Mouse (Mus musculus) Patski (cell line): ENCODE measurements at regions not wholly inside any gene's neighbourhood (a gene's known extent, or its start where the extent isn't known, plus 50 kb on each side); places are given as distances from the start of the nearest gene placed in this dataset.
"Not testable (repeated sequence)": the region's sequence is repeated elsewhere in the genome, so short reads cannot be mapped to it uniquely, and the experiment has no call there.

Source experiments
- ATAC-seq: fragments of 100-300 bp; one replicate; pipeline ENCODE4 v1.8.0; 2021
- CTCF ChIA-PET: fragments of 350-600 bp; sonication (Branson Sonifier 250); formaldehyde crosslinking; loops from one replicate; lab custom pipeline; 2022; ENCODE audit warnings: inconsistent platforms; lab: Charles Lee
- POLR2A ChIA-PET: fragments of 350-600 bp; sonication (Branson Sonifier 250); formaldehyde crosslinking; loops from one replicate; lab custom pipeline; 2022; ENCODE audit warnings: antibody characterized with exemption, inconsistent platforms; lab: Charles Lee
- DNase-seq: peaks from one replicate; pipeline ENCODE4 v3.0.0-alpha.2; 2011; ENCODE audit warnings: low read depth, low spot score
- H3K27me3 ChIP-seq: fragments of 371-371 bp; one replicate; pipeline ENCODE4 v1.5.1; 2021
- CTCF ChIP-seq: fragments of 100-300 bp; IDR thresholded peaks from one replicate; pipeline ENCODE4 v1.5.1; 2021
- in situ Hi-C: fragments of 300-500 bp; cut with MboI; formaldehyde crosslinking; loops from 3 replicates; pipeline ENCODE4 v1.11.1; 2018; ENCODE audit warnings: low pct_unique_long_range_greater_than_20kb, mixed read lengths

DNA sequence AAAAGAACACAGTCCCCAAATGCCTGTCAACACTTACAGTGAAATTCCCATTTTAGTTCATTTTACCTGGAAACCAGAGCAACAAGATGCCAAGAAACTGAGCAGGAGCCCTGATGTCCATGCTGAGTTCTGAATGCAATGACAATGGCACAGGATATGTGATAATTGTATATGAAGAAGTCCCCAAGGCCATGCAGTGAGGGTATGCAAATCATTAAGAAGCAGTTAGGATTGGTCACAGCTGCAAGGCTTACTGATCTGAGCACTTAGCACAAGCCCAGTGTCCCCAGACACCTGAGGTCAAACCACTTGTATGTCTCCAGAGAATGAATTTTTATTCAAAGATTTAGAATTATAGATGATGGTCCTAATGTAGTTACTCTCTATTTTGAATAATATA is 419.0 kb upstream of the Tacstd2 start:
- H3K27me3 ChIP-seq, DNase-seq, POLR2A ChIA-PET, ATAC-seq, in situ Hi-C loops, CTCF ChIA-PET: not testable (repeated sequence)

DNA sequence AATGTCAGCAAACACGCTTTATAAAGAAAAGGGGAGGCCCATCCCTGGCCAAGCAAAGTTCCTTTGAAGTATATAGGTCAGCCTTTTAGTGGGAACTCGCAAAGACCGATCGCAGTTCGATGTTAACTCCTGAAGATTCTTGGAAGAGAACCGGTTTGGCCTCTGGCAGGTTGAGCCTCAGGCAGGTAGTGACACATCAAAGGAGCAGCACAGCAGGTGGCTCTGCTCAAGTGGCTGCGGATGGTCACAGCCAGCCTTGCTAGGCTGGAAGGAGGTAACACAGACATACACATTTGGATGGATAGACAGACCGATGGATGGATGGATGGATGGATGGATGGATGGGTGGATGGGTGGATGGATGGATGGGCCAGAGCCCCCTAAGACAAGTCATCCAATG is 395.9 kb upstream of the Tacstd2 start:
- POLR2A ChIA-PET, in situ Hi-C loops, CTCF ChIA-PET, H3K27me3 ChIP-seq, DNase-seq, ATAC-seq: not testable (repeated sequence)

- ChIA-PET CTCF (no interaction called here), POLR2A (no interaction called here)
- in situ Hi-C loops: no loop called here
- no peak for TF ChIP-seq CTCF
- DNase-seq (no peak), ATAC-seq (no peak)
- H3K27me3 ChIP-seq: peaks cover 3% of the 10 kb centered on the region
Measured at GRCm38 (mm10) chr6:67922537-67922936, 386.9 kb upstream of the Tacstd2 start.

DNA sequence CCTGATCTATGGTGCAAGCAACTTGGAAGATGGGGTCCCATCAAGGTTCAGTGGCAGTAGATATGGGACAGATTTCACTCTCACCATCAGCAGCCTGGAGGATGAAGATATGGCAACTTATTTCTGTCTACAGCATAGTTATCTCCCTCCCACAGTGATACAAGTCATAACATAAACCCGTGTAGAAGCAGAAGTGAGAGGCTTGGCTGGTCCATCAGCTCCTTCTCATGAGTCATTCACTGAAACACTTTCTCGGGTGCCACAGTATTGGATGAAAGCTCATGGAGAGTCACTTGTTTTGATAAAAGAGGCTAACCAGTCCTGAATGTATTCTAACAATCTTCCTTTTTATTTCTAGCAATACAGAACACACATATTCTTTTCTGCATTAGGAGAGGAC is 378.3 kb upstream of the Tacstd2 start:
- in situ Hi-C loops: no loop called here
- POLR2A ChIA-PET: no interaction called here
- CTCF ChIA-PET: no interaction called here
- ATAC-seq: no peak
- H3K27me3 ChIP-seq: peaks cover 11% of the 10 kb centered on the region
- DNase-seq: no peak
- no peak for TF ChIP-seq CTCF

DNA sequence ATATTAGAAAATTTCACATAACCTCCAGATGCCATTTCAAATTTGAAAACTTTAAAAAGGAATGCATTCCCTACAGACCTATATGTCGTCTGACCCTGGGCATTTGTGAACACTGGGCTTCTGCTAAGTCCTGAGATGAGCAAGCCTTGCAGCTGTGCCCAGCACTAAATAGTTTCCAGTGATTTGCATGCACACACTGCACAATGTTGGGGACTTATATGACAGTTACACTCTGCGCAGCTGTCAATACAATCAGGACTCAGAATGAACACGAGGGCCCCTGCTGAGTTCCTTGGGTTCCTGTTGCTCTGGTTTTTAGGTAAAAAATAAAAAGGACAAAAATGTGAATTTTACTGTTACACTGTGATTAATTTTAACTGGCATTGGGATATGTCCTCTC is 377.7 kb upstream of the Tacstd2 start:
- CTCF ChIA-PET: no interaction called here
- in situ Hi-C loops: no loop called here
- ATAC-seq: no peak
- POLR2A ChIA-PET: no interaction called here
- peaks cover 11% of the 10 kb centered on the region for H3K27me3 ChIP-seq
- no peak for DNase-seq
- TF ChIP-seq CTCF: no peak

- DNase-seq (no peak), ATAC-seq (no peak)
- in situ Hi-C loops: no loop called here
- CTCF ChIA-PET: no interaction called here
- POLR2A ChIA-PET: no interaction called here
- H3K27me3 ChIP-seq: no peaks in the 10 kb centered on the region
- TF ChIP-seq CTCF: no peak
Measured at GRCm38 (mm10) chr6:67896495-67896894, 360.9 kb upstream of the Tacstd2 start.

- TF ChIP-seq CTCF: no peak
- POLR2A ChIA-PET: no interaction called here
- no peak for ATAC-seq
Measured at GRCm38 (mm10) chr6:67895858-67896257, 360.3 kb upstream of the Tacstd2 start.

GRCm38 (mm10) chr6:67887586-67887985 is 352.0 kb upstream of the Tacstd2 start:
- CTCF ChIA-PET: no interaction called here
- POLR2A ChIA-PET: no interaction called here
- no peak for TF ChIP-seq CTCF
- in situ Hi-C loops: no loop called here
- H3K27me3 ChIP-seq: no peaks in the 10 kb centered on the region
- DNase-seq (no peak), ATAC-seq (no peak)

More at GRCm38 (mm10) chr6:67895858-67896257, 360.3 kb upstream of the Tacstd2 start:
- in situ Hi-C loops: no loop called here
- CTCF ChIA-PET: no interaction called here
- no peaks in the 10 kb centered on the region for H3K27me3 ChIP-seq
- no peak for DNase-seq

DNA sequence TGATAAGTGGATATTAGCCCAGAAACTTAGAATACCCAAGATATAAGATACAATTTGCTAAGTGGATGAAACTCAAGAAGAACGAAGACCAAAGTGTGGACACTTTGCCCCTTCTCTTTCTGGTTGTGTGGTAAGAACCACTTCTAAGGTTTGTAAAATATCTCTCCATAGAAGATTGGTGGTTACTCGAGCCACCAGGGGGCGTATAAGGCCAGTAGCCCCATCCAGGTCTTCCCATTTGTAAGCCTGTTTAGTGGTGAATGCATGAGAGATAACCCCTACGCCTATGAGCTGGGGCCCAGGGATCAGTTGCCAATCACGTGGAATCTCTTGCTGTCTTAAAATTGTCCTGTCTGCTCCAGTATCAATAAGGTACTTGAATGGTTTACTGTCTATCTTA is 349.3 kb upstream of the Tacstd2 start:
- TF ChIP-seq CTCF: no peak
- POLR2A ChIA-PET: no interaction called here
- ATAC-seq: no peak

GRCm38 (mm10) chr6:67881476-67881875 is 345.9 kb upstream of the Tacstd2 start:
- DNase-seq, POLR2A ChIA-PET, H3K27me3 ChIP-seq, ATAC-seq, CTCF ChIA-PET, in situ Hi-C loops: not testable (repeated sequence)

More for the DNA sequence above, 349.3 kb upstream of the Tacstd2 start:
- H3K27me3 ChIP-seq: peaks cover 2% of the 10 kb centered on the region
- in situ Hi-C loops: no loop called here
- DNase-seq: no peak
- CTCF ChIA-PET: no interaction called here

- in situ Hi-C loops, ATAC-seq, DNase-seq, CTCF ChIA-PET, H3K27me3 ChIP-seq, POLR2A ChIA-PET: not testable (repeated sequence)
Measured at GRCm38 (mm10) chr6:67857945-67858344, 322.3 kb upstream of the Tacstd2 start.

DNA sequence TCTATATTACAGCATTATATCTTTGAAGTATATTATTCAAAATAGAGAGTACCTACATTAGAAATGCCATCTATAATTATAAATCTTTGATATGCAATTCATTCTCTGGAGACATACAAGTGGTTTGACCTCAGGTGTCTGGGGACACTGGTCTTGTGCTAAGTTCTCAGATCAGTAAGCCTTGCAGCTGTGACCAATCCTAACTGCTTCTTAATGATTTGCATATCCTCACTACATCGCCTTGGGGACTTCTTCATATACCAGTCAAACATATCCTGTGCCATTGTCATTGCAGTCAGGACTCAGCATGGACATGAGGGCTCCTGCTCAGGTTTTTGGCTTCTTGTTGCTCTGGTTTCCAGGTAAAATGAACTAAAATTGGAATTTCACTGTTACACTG is 303.9 kb upstream of the Tacstd2 start:
- DNase-seq, H3K27me3 ChIP-seq, in situ Hi-C loops, CTCF ChIA-PET, POLR2A ChIA-PET, ATAC-seq: not testable (repeated sequence)
